Mouse (Mus musculus): ENCODE measurements at regions not wholly inside any gene's neighbourhood (a gene's known extent, or its start where the extent isn't known, plus 50 kb on each side); places are given as distances from the start of the nearest gene placed in this dataset.

- ChIA-PET CTCF (no interaction called here), POLR2A (no interaction called here)
- no peak for ATAC-seq
- no peak for DNase-seq (ENCODE audit: low read depth, low spot score)
- no peak for TF ChIP-seq CTCF (IDR thresholded peaks at IDR 0.05)
- in situ Hi-C loops (cut with MboI; ENCODE audit: low pct_unique_long_range_greater_than_20kb), result no loop called here
- peaks cover 26% of the 10 kb centered on the region for H3K27me3 ChIP-seq
These were observed 282.1 kb upstream of the Zdhhc25 start for GRCm38 (mm10) chr15:88318048-88318447.

- TF ChIP-seq CTCF (IDR thresholded peaks at IDR 0.05), result peak; percentile 35
- DNase-seq (ENCODE audit: low read depth, low spot score), result no peak
These were observed 280.6 kb upstream of the Zdhhc25 start for GRCm38 (mm10) chr15:88319527-88319926.

GRCm38 (mm10) chr15:88323584-88324375 lies 276.3 kb upstream of the Zdhhc25 start:
- no peak for ATAC-seq
- H3K27me3 ChIP-seq, result no peaks in the 10 kb centered on the region
- DNase-seq (ENCODE audit: low read depth, low spot score), result no peak
- CTCF ChIA-PET, result no interaction called here
- in situ Hi-C loops (cut with MboI; ENCODE audit: low pct_unique_long_range_greater_than_20kb), result no loop called here
- POLR2A ChIA-PET, result no interaction called here
- no peak for TF ChIP-seq CTCF (IDR thresholded peaks at IDR 0.05)

More at GRCm38 (mm10) chr15:88319527-88319926, 280.6 kb upstream of the Zdhhc25 start:
- H3K27me3 ChIP-seq, result peaks cover 26% of the 10 kb centered on the region
- ChIA-PET CTCF (no interaction called here), POLR2A (no interaction called here)
- in situ Hi-C loops (cut with MboI; ENCODE audit: low pct_unique_long_range_greater_than_20kb), result no loop called here
- ATAC-seq, result no peak

GRCm38 (mm10) chr15:88325108-88325507 lies 275.0 kb upstream of the Zdhhc25 start:
- POLR2A ChIA-PET, result no interaction called here
- DNase-seq (ENCODE audit: low read depth, low spot score) (no peak), ATAC-seq (no peak)
- CTCF ChIA-PET, result interaction anchor here (1.0 kb wide), 1 partner anchor 9 kb away, joined by 3 read pairs; no protein-coding TSS in a partner anchor
- H3K27me3 ChIP-seq, result no peaks in the 10 kb centered on the region
- in situ Hi-C loops (cut with MboI; ENCODE audit: low pct_unique_long_range_greater_than_20kb), result no loop called here
- no peak for TF ChIP-seq CTCF (IDR thresholded peaks at IDR 0.05)

GRCm38 (mm10) chr15:88353206-88353605 lies 246.9 kb upstream of the Zdhhc25 start:
- ChIA-PET CTCF (no interaction called here), POLR2A (no interaction called here)
- in situ Hi-C loops (cut with MboI; ENCODE audit: low pct_unique_long_range_greater_than_20kb), result no loop called here
- no peak for TF ChIP-seq CTCF (IDR thresholded peaks at IDR 0.05)
- ATAC-seq, result no peak
- DNase-seq (ENCODE audit: low read depth, low spot score), result no peak
- H3K27me3 ChIP-seq, result peaks cover 12% of the 10 kb centered on the region

- POLR2A ChIA-PET, result no interaction called here
- CTCF ChIA-PET, result no interaction called here
- no peak for DNase-seq (ENCODE audit: low read depth, low spot score)
- TF ChIP-seq CTCF (IDR thresholded peaks at IDR 0.05), result no peak
- ATAC-seq, result no peak
- peaks cover 9% of the 10 kb centered on the region for H3K27me3 ChIP-seq
- in situ Hi-C loops (cut with MboI; ENCODE audit: low pct_unique_long_range_greater_than_20kb), result no loop called here
These were observed 239.6 kb upstream of the Zdhhc25 start for GRCm38 (mm10) chr15:88360375-88361035.

GRCm38 (mm10) chr15:88361351-88361750 lies 238.8 kb upstream of the Zdhhc25 start:
- ATAC-seq (no peak), DNase-seq (ENCODE audit: low read depth, low spot score) (no peak)
- in situ Hi-C loops (cut with MboI; ENCODE audit: low pct_unique_long_range_greater_than_20kb), result no loop called here
- TF ChIP-seq CTCF (IDR thresholded peaks at IDR 0.05), result no peak
- CTCF ChIA-PET, result no interaction called here
- POLR2A ChIA-PET, result no interaction called here
- H3K27me3 ChIP-seq, result peaks cover 9% of the 10 kb centered on the region

GRCm38 (mm10) chr15:88362966-88363365 lies 237.1 kb upstream of the Zdhhc25 start:
- in situ Hi-C loops (cut with MboI; ENCODE audit: low pct_unique_long_range_greater_than_20kb), result no loop called here
- TF ChIP-seq CTCF (IDR thresholded peaks at IDR 0.05), result no peak
- POLR2A ChIA-PET, result no interaction called here
- DNase-seq (ENCODE audit: low read depth, low spot score) (no peak), ATAC-seq (no peak)
- peaks cover 9% of the 10 kb centered on the region for H3K27me3 ChIP-seq
- CTCF ChIA-PET, result no interaction called here

- ChIA-PET POLR2A (no interaction called here), CTCF (no interaction called here)
- peaks cover 9% of the 10 kb centered on the region for H3K27me3 ChIP-seq
- ATAC-seq (no peak), DNase-seq (ENCODE audit: low read depth, low spot score) (no peak)
- in situ Hi-C loops (cut with MboI; ENCODE audit: low pct_unique_long_range_greater_than_20kb), result no loop called here
- TF ChIP-seq CTCF (IDR thresholded peaks at IDR 0.05), result no peak
These were observed 229.7 kb upstream of the Zdhhc25 start for GRCm38 (mm10) chr15:88370366-88370765.

- ChIA-PET POLR2A (no interaction called here), CTCF (no interaction called here)
- ATAC-seq, result no peak
- DNase-seq (ENCODE audit: low read depth, low spot score), result no peak
- H3K27me3 ChIP-seq, result peaks cover 9% of the 10 kb centered on the region
- in situ Hi-C loops (cut with MboI; ENCODE audit: low pct_unique_long_range_greater_than_20kb), result no loop called here
- no peak for TF ChIP-seq CTCF (IDR thresholded peaks at IDR 0.05)
These were observed 228.1 kb upstream of the Zdhhc25 start for GRCm38 (mm10) chr15:88372039-88372438.

- no peak for DNase-seq (ENCODE audit: low read depth, low spot score)
- ChIA-PET POLR2A (no interaction called here), CTCF (no interaction called here)
- TF ChIP-seq CTCF (IDR thresholded peaks at IDR 0.05), result no peak
- no peak for ATAC-seq
- in situ Hi-C loops (cut with MboI; ENCODE audit: low pct_unique_long_range_greater_than_20kb), result no loop called here
- peaks cover 9% of the 10 kb centered on the region for H3K27me3 ChIP-seq
These were observed 226.2 kb upstream of the Zdhhc25 start for GRCm38 (mm10) chr15:88373923-88374322.

Measured in Patski (cell line).